Mouse (Mus musculus) stomach, postnatal 0 days (tissue): ENCODE results near the gene Cd72. TPM values are rescaled to one million over a fixed set of nuclear protein-coding genes. Genes with fewer than 3 reads are reported as not detected.
A peak's percentile ranks its signal among the peaks of the same experiment; 100 is the strongest.

Source experiments
- ATAC-seq: fragments of 200-750 bp; cut with Nextera tagmentation; 2 replicates; pipeline ENCODE4 v1.8.0; 2017; ENCODE audit not compliant: low FRiP score, low TSS enrichment
- DNase-seq: peaks from one replicate; pipeline ENCODE4 v3.0.0-alpha.2; 2016; ENCODE audit warnings: low spot score
- H3K27ac ChIP-seq: fragments of 300-500 bp; sonication (generic); replicated peaks from 2 replicates; pipeline ENCODE4 v1.5.1; 2014; ENCODE audit warnings: mild to moderate bottlenecking, control low read depth
- H3K27me3 ChIP-seq: fragments of 300-500 bp; sonication (generic); 2 replicates; pipeline ENCODE4 v1.6.1; 2014; ENCODE audit warnings: low read length; ENCODE audit not compliant: control insufficient read depth, insufficient read depth
- H3K36me3 ChIP-seq: fragments of 300-500 bp; sonication (generic); 2 replicates; pipeline ENCODE4 v1.6.1; 2014; ENCODE audit warnings: low read length, mixed read lengths; ENCODE audit not compliant: control insufficient read depth, insufficient read depth
- H3K4me1 ChIP-seq: fragments of 300-500 bp; sonication (generic); replicated peaks from 2 replicates; pipeline ENCODE4 v1.6.1; 2014; ENCODE audit warnings: antibody characterized with exemption; ENCODE audit not compliant: control insufficient read depth, insufficient read depth
- H3K4me2 ChIP-seq: fragments of 300-500 bp; sonication (generic); replicated peaks from 2 replicates; pipeline ENCODE4 v1.6.1; 2014; ENCODE audit warnings: low read depth, mild to moderate bottlenecking, control low read depth, moderate library complexity
- H3K4me3 ChIP-seq: fragments of 300-500 bp; sonication (generic); 2 replicates; pipeline ENCODE4 v1.5.1; 2014; ENCODE audit warnings: low read depth, low read length, control low read depth
- H3K9ac ChIP-seq: fragments of 300-500 bp; sonication (generic); 2 replicates; pipeline ENCODE4 v1.6.1; 2014; ENCODE audit warnings: mild to moderate bottlenecking, low read length, control low read depth, mixed read lengths
- H3K9me3 ChIP-seq: fragments of 300-500 bp; sonication (generic); 2 replicates; pipeline ENCODE4 v1.6.1; 2016; ENCODE audit warnings: low read length; ENCODE audit not compliant: control insufficient read depth
- CTCF ChIP-seq: IDR thresholded peaks from 2 replicates; pipeline ENCODE4 v1.5.1; 2016; ENCODE audit warnings: antibody characterized with exemption, low read depth, mild to moderate bottlenecking, moderate library complexity
- EP300 ChIP-seq: optimal IDR thresholded peaks from 2 replicates; pipeline ENCODE3; 2016; ENCODE audit warnings: antibody characterized with exemption
- WGBS: fragments of 180-500 bp; shearing (Covaris S2); extraction: QIAGEN DNeasy Blood & Tissue Kit; methylation state at CpG from one replicate; pipeline ENCODE4 v1.1.7; 2014; 5-methylcytosine and 5-hydroxymethylcytosine counted together
- polyA plus RNA-seq: library from polyadenylated mRNA; unstranded; fragments of >200 nt; fragmentation: Nextera tagmentation; extraction: Ambion mirVana; gene quantifications from 2 replicates; pipeline ENCODE4 v1.2.1, GENCODE M21; 2015

Cd72 gene
- polyA plus RNA-seq, 1 experiment from 2014 or later = 2.8 TPM

DNA sequence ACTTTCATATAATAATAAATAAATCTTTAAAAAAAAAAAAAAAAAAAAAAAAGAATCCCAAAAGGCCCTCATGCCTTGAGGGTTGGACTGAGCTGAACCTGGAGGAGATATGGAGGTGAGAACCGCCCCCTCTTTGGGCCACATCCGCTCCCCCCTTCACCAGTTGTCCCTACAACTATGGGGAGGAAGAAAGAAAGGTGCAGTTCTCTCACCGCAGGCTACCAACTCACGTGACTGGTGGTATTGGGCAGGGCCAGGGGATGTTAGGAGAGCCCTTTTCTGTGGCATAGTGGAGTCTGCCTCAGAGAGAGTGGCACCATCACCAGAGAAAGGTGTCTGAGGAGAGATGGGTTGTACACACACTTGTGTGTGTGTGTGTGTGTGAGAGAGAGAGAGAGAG, 2.0 kb upstream of the Cd72 start:
- ATAC-seq = no peak
- no peaks in the 10 kb centered on the region for H3K27me3 ChIP-seq
- no peak for DNase-seq

GRCm38 (mm10) chr4:43453413-43453812, 1.0 kb downstream of the Cd72 start:
- no peaks in the 10 kb centered on the region for H3K36me3 ChIP-seq
- TF ChIP-seq EP300 = no peak
- no peak for TF ChIP-seq CTCF
- no peak overlapping the region for H3K27ac ChIP-seq
- H3K4me3 ChIP-seq = peak overlapping the region; percentile 17
- peak overlapping the region; percentile 35 for H3K4me2 ChIP-seq
- H3K9me3 ChIP-seq = no peaks in the 10 kb centered on the region
- no peaks in the 10 kb centered on the region for H3K27me3 ChIP-seq
- no peak overlapping the region for H3K9ac ChIP-seq
- no peak for ATAC-seq
- peaks cover 3% of the 10 kb centered on the region for H3K4me1 ChIP-seq
- WGBS = 2% methylated on average over 18 of the region's 18 CpGs
- no peak for DNase-seq

More for the DNA sequence above, 2.0 kb upstream of the Cd72 start:
- Histone ChIP-seq H3K36me3 (no peaks in the 10 kb centered on the region), H3K4me1 (peaks cover 3% of the 10 kb centered on the region), H3K9ac (no peak overlapping the region), H3K4me2 (no peak overlapping the region), H3K27ac (no peak overlapping the region), H3K9me3 (no peaks in the 10 kb centered on the region), H3K4me3 (no peak overlapping the region)
- TF ChIP-seq EP300 (no peak), CTCF (no peak)
- WGBS = 26% methylated on average over 4 of the region's 4 CpGs

DNA sequence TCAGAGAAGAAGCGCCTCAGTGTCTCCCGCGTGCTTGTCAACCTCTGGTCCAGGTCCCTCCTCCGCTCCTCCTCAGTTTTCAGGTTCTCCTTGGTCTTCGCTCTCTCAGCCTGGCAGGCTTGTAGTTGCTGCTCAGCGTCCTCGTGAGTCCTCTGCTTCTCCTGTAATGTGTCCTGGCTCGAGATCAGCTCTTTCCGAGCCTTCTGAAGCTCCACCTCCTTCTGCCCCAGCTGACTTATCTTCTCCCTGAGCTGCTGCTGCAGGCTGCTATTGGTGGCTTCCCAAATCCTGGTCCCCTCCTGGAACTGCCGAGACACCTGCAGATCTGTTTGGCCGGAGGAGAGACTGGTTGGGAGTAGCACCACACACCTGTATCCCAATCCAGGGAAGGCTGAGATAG, 2.1 kb downstream of the Cd72 start:
- Histone ChIP-seq H3K9ac (no peak overlapping the region), H3K27ac (no peak overlapping the region), H3K36me3 (peaks cover 2% of the 10 kb centered on the region), H3K9me3 (no peaks in the 10 kb centered on the region), H3K27me3 (no peaks in the 10 kb centered on the region), H3K4me2 (no peak overlapping the region), H3K4me3 (no peak overlapping the region), H3K4me1 (peaks cover 3% of the 10 kb centered on the region)
- no peak for TF ChIP-seq EP300
- TF ChIP-seq CTCF = no peak
- ATAC-seq = no peak
- DNase-seq = no peak
- 42% methylated on average over 11 of the region's 11 CpGs for WGBS

- 88% methylated on average over 3 of the region's 3 CpGs for WGBS
- no peaks in the 10 kb centered on the region for H3K27me3 ChIP-seq
- no peak overlapping the region for H3K27ac ChIP-seq
- peaks cover 20% of the 10 kb centered on the region for H3K36me3 ChIP-seq
- DNase-seq (no peak), ATAC-seq (no peak)
- H3K4me1 ChIP-seq = peaks cover 8% of the 10 kb centered on the region; the same call in 1 of the 2 replicates
- no peak overlapping the region for H3K4me3 ChIP-seq
- TF ChIP-seq EP300 (no peak), CTCF (no peak)
- H3K9ac ChIP-seq = no peak overlapping the region
- H3K9me3 ChIP-seq = no peaks in the 10 kb centered on the region
- H3K4me2 ChIP-seq = no peak overlapping the region
Observed at GRCm38 (mm10) chr4:43448554-43448953, 5.9 kb downstream of the Cd72 start.

- WGBS = 75% methylated on average over 13 of the region's 13 CpGs
- no peak overlapping the region for H3K4me2 ChIP-seq
- peak; percentile 23 for DNase-seq
- peaks cover 20% of the 10 kb centered on the region for H3K36me3 ChIP-seq
- no peak overlapping the region; the same call in 1 of the 2 replicates for H3K9ac ChIP-seq
- H3K4me3 ChIP-seq = no peak overlapping the region
- TF ChIP-seq CTCF = no peak
- no peak for TF ChIP-seq EP300
- H3K27ac ChIP-seq = no peak overlapping the region
- peaks cover 4% of the 10 kb centered on the region; the same call in 1 of the 2 replicates for H3K4me1 ChIP-seq
- no peak for ATAC-seq
- H3K27me3 ChIP-seq = no peaks in the 10 kb centered on the region
- H3K9me3 ChIP-seq = no peaks in the 10 kb centered on the region
Observed at GRCm38 (mm10) chr4:43447251-43447650, 7.2 kb downstream of the Cd72 start.

- H3K36me3 ChIP-seq = peaks cover 20% of the 10 kb centered on the region
- H3K9ac ChIP-seq = peak overlapping the region; percentile 95
- peak overlapping the region; percentile 92 for H3K4me3 ChIP-seq
- 2% methylated on average over 17 of the region's 28 CpGs for WGBS
- peak overlapping the region; percentile 96 for H3K27ac ChIP-seq
- peaks cover 4% of the 10 kb centered on the region; the same call in 1 of the 2 replicates for H3K4me1 ChIP-seq
- H3K27me3 ChIP-seq = no peaks in the 10 kb centered on the region
- H3K9me3 ChIP-seq = no peaks in the 10 kb centered on the region
- DNase-seq (peak; percentile 52), ATAC-seq (peak; percentile 0; the same call in 1 of the 2 replicates)
- peak overlapping the region; percentile 92 for H3K4me2 ChIP-seq
- no peak for TF ChIP-seq EP300
- TF ChIP-seq CTCF = no peak
Observed at GRCm38 (mm10) chr4:43443511-43443910, 10.9 kb downstream of the Cd72 start.
